Mouse (Mus musculus) brain, embryonic 14.5 days (tissue): ENCODE results near the gene Cdk2ap2. TPM values are rescaled to one million over a fixed set of nuclear protein-coding genes. Genes with fewer than 3 reads are reported as not detected.
A peak's percentile ranks its signal among the peaks of the same experiment; 100 is the strongest.

ENCODE experiments used
- DNase-seq: peaks from one replicate; pipeline ENCODE4 v3.0.0-alpha.2; 2011; ENCODE audit warnings: low read depth
- CTCF ChIP-seq: fragments of 200-500 bp; IDR thresholded peaks from 2 replicates; pipeline ENCODE4 v1.5.1; 2012; ENCODE audit warnings: inconsistent platforms, mild to moderate bottlenecking, moderate library complexity, borderline replicate concordance; ENCODE audit not compliant: insufficient read depth, insufficient read length; ENCODE audit errors: extremely low read depth
- POLR2A ChIP-seq: fragments of 200-500 bp; IDR thresholded peaks from 2 replicates; pipeline ENCODE4 v1.6.1; 2012; ENCODE audit warnings: mild to moderate bottlenecking, inconsistent platforms, borderline replicate concordance; ENCODE audit not compliant: poor library complexity, insufficient read depth, insufficient read length, severe bottlenecking; ENCODE audit errors: extremely low read depth
- polyA plus RNA-seq: library from polyadenylated mRNA; depleted of rRNA; stranded (reverse); fragments of >200 nt; gene quantifications from 2 replicates; pipeline ENCODE4 v1.2.3, GENCODE M21; 2012; rRNA removed

Cdk2ap2 gene
- polyA plus RNA-seq, 1 experiment = 56.1 TPM

GRCm38 (mm10) chr19:4147782-4148490 is 51.0 kb downstream of the Cdk2ap2 start:
- no peak for DNase-seq
- TF ChIP-seq POLR2A = no peak
- no peak for TF ChIP-seq CTCF

GRCm38 (mm10) chr19:4148491-4148806 is 51.5 kb downstream of the Cdk2ap2 start, which contains the start of gene Coro1b:
TSS of gene Coro1b (plus strand) at chr19:4148619.
- no peak for TF ChIP-seq CTCF
- peak; percentile 44; the same call in 1 of the 2 replicates for TF ChIP-seq POLR2A

More at GRCm38 (mm10) chr19:4148491-4148806, 51.5 kb downstream of the Cdk2ap2 start, which contains the start of gene Coro1b:
- peak; percentile 96 for DNase-seq

Other genes starting within 250 kb of the Cdk2ap2 start
- gene Chka, start 245.4 kb upstream of the Cdk2ap2 start, polyA plus RNA-seq = 79.9 and 89.6 TPM in 2 replicates
- gene Tcirg1, start 190.0 kb upstream of the Cdk2ap2 start, polyA plus RNA-seq = 31.4 and 45.2 TPM in 2 replicates
- gene Ndufs8, start 184.4 kb upstream of the Cdk2ap2 start, polyA plus RNA-seq = 184 and 218 TPM in 2 replicates
- 1.2 and 1.8 TPM in 2 replicates for gene Aldh3b1, start 167.4 kb upstream of the Cdk2ap2 start, polyA plus RNA-seq
- gene Unc93b1, start 162.0 kb upstream of the Cdk2ap2 start, polyA plus RNA-seq = 12.3 and 13.4 TPM in 2 replicates
- gene Aldh3b3, start 138.5 kb upstream of the Cdk2ap2 start, polyA plus RNA-seq = 0.01 and 0.05 TPM in 2 replicates
- gene Aldh3b2, start 124.9 kb upstream of the Cdk2ap2 start, polyA plus RNA-seq = 1.1 and 1.3 TPM in 2 replicates
- 2.5 and 2.7 TPM in 2 replicates for gene Acy3, start 110.6 kb upstream of the Cdk2ap2 start, polyA plus RNA-seq
- 0.16 and 0.46 TPM in 2 replicates for gene Tbx10, start 104.4 kb upstream of the Cdk2ap2 start, polyA plus RNA-seq
- 16.4 and 17.5 TPM in 2 replicates for gene Nudt8, start 96.6 kb upstream of the Cdk2ap2 start, polyA plus RNA-seq
- gene Gm49405, start 96.6 kb upstream of the Cdk2ap2 start, polyA plus RNA-seq = 8.3 and 9.0 TPM in 2 replicates
- gene Doc2g, start 93.9 kb upstream of the Cdk2ap2 start, polyA plus RNA-seq = 18.4 and 22.7 TPM in 2 replicates
- 174 and 194 TPM in 2 replicates for gene Ndufv1, start 84.4 kb upstream of the Cdk2ap2 start, polyA plus RNA-seq
- 266 and 307 TPM in 2 replicates for gene Gstp1, start 59.2 kb upstream of the Cdk2ap2 start, polyA plus RNA-seq
- gene Gstp2, start 51.2 kb upstream of the Cdk2ap2 start, polyA plus RNA-seq = 2.9 and 9.0 TPM in 2 replicates
- not detected in 2 replicates for gene Gstp3, start 37.6 kb upstream of the Cdk2ap2 start, polyA plus RNA-seq
- gene Cabp2, start 15.6 kb upstream of the Cdk2ap2 start, polyA plus RNA-seq = not detected in 2 replicates
- gene Pitpnm1, start 2.8 kb downstream of the Cdk2ap2 start, polyA plus RNA-seq = 149 and 158 TPM in 2 replicates
- gene Aip, start 28.7 kb downstream of the Cdk2ap2 start, polyA plus RNA-seq = 80.0 and 88.6 TPM in 2 replicates
- 0.08 TPM in 2 replicates for gene Gpr152, start 42.6 kb downstream of the Cdk2ap2 start, polyA plus RNA-seq
- 0.05 and 0.19 TPM in 2 replicates for gene Cabp4, start 46.9 kb downstream of the Cdk2ap2 start, polyA plus RNA-seq
- 210 and 237 TPM in 2 replicates for gene Coro1b, start 51.4 kb downstream of the Cdk2ap2 start, polyA plus RNA-seq
- gene Ptprcap, start 56.4 kb downstream of the Cdk2ap2 start, polyA plus RNA-seq = 1.5 and 2.0 TPM in 2 replicates
- gene Rps6kb2, start 66.2 kb downstream of the Cdk2ap2 start, polyA plus RNA-seq = 59.5 and 87.7 TPM in 2 replicates
- 4.1 and 4.3 TPM in 2 replicates for gene Carns1, start 78.3 kb downstream of the Cdk2ap2 start, polyA plus RNA-seq
- gene Tbc1d10c, start 94.1 kb downstream of the Cdk2ap2 start, polyA plus RNA-seq = 1.8 and 2.2 TPM in 2 replicates
- 426 and 472 TPM in 2 replicates for gene Ppp1ca, start 94.9 kb downstream of the Cdk2ap2 start, polyA plus RNA-seq
- 32.7 and 49.1 TPM in 2 replicates for gene Rad9a, start 104.5 kb downstream of the Cdk2ap2 start, polyA plus RNA-seq
- gene Clcf1, start 117.1 kb downstream of the Cdk2ap2 start, polyA plus RNA-seq = 2.3 and 3.7 TPM in 2 replicates
- not detected in 2 replicates for gene AC109138.7, start 117.2 kb downstream of the Cdk2ap2 start, polyA plus RNA-seq
- 23.6 and 36.5 TPM in 2 replicates for gene Pold4, start 134.7 kb downstream of the Cdk2ap2 start, polyA plus RNA-seq
- gene Ssh3, start 172.0 kb downstream of the Cdk2ap2 start, polyA plus RNA-seq = 50.4 and 57.5 TPM in 2 replicates
- gene Ankrd13d, start 186.0 kb downstream of the Cdk2ap2 start, polyA plus RNA-seq = 53.4 and 54.2 TPM in 2 replicates
- gene Grk2, start 209.0 kb downstream of the Cdk2ap2 start, polyA plus RNA-seq = 114 and 119 TPM in 2 replicates